ENCODE assay signal across 10 mouse cellular contexts in the genomic region with DNA sequence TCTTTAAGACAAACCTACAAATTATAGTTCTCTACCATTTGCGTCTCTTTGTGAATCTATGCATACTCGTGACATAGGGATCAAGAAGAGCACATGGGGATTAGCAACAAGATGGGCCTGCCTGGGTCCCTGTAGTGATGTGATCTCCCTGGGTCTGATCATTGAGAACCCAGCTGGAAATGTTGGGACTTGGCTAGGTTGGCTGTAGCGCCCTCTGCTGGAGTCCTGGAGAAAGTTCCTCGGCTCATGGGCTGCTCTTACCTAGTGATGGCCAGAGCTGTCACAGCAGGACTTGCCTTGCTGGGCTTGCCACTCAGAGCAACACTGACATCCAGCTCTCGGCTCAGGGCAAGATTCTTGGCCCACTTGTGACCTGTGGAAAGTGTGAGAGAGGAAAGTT. TPM values are rescaled to one million over a fixed set of nuclear protein-coding genes. Genes with fewer than 3 reads are reported as not detected.
A peak's percentile ranks its signal among the peaks of the same experiment; 100 is the strongest.
DNase-seq lines count a peak whose midpoint lies in the region; ATAC-seq and TF ChIP-seq lines count a peak whose summit lies in the region.
"Had no signal": no experiment of that assay in that cellular context is flagged by ENCODE, and none has a peak within 500 bp of the region (broad histone marks: within the 10 kb centered on the region; RNA-seq: fewer than 3 reads in every experiment).

No protein-coding gene starts in this region.

- no peak overlapping the region for H3K4me3 ChIP-seq in heart, embryonic 11.5 days (ENCODE audit: low read depth, low read length)
- H3K4me3 ChIP-seq in bone marrow macrophage, adult 2 months (ENCODE audit: insufficient read depth, low read length), result no peak overlapping the region
- H3K4me3 ChIP-seq in embryonic fibroblast, embryonic 13.5 days (ENCODE audit: insufficient read depth, low read length), result no peak overlapping the region
- H3K4me3 ChIP-seq in midbrain, postnatal 0 days (ENCODE audit: low read depth, low read length), result no peak overlapping the region
- no peak overlapping the region for H3K4me3 ChIP-seq in testis, adult 2 months (ENCODE audit: control insufficient read depth, low read depth, low read length)

- ATAC-seq in heart, embryonic 11.5 days (replicated peaks; ENCODE audit: insufficient number of reproducible peaks, low FRiP score, low TSS enrichment), result no peak
- no peak for ATAC-seq in midbrain, postnatal 0 days (ENCODE audit: low FRiP score)

- H3K9me3 ChIP-seq in heart, embryonic 11.5 days (replicated peaks; ENCODE audit: control insufficient read depth, low read length), result no peaks in the 10 kb centered on the region
- H3K9me3 ChIP-seq in midbrain, postnatal 0 days (ENCODE audit: low read length), result no peaks in the 10 kb centered on the region

- H3K4me2 ChIP-seq in heart, embryonic 11.5 days, result no peak overlapping the region
- no peak overlapping the region for H3K4me2 ChIP-seq in midbrain, postnatal 0 days (ENCODE audit: low read depth, low read length, poor library complexity, severe bottlenecking)

- H3K4me1 ChIP-seq in heart, embryonic 11.5 days (ENCODE audit: control insufficient read depth, insufficient read depth, low read length), result peaks cover 18% of the 10 kb centered on the region
- H3K4me1 ChIP-seq in bone marrow macrophage, adult 2 months (ENCODE audit: control insufficient read depth, insufficient read depth, low read length), result no peaks in the 10 kb centered on the region
- peaks cover 7% of the 10 kb centered on the region for H3K4me1 ChIP-seq in embryonic fibroblast, embryonic 13.5 days (ENCODE audit: control insufficient read depth, insufficient read depth, low read length)
- H3K4me1 ChIP-seq in midbrain, postnatal 0 days (ENCODE audit: insufficient read depth, low read length), result no peaks in the 10 kb centered on the region
- H3K4me1 ChIP-seq in testis, adult 2 months (ENCODE audit: control insufficient read depth, insufficient read depth, low read length), result no peaks in the 10 kb centered on the region

- no peak overlapping the region for H3K27ac ChIP-seq in heart, embryonic 11.5 days (ENCODE audit: low read depth, low read length)
- no peak overlapping the region for H3K27ac ChIP-seq in bone marrow macrophage, adult 2 months (ENCODE audit: insufficient read depth, low read depth, low read length)
- H3K27ac ChIP-seq in embryonic fibroblast, embryonic 13.5 days (ENCODE audit: insufficient read depth, low read length), result no peak overlapping the region
- H3K27ac ChIP-seq in midbrain, postnatal 0 days (ENCODE audit: low read depth, low read length), result no peak overlapping the region
- no peak overlapping the region for H3K27ac ChIP-seq in testis, adult 2 months (ENCODE audit: control insufficient read depth, insufficient read depth, low read depth, low read length)
- H3K27ac ChIP-seq: macrophage had no signal

- DNase-seq in heart, adult 11 months, result peak; percentile 95
- DNase-seq in heart, postnatal 4 days, result peak; percentile 83
- DNase-seq in left cerebral cortex, adult 18-20 months (ENCODE audit: low spot score in 2 of 2), result peak; percentile 73 to 80
- DNase-seq in midbrain, postnatal 0 days (ENCODE audit: low spot score), result peak; percentile 83

- peak; percentile 84 for TF ChIP-seq CTCF in bone marrow macrophage, adult 2 months (IDR thresholded peaks at IDR 0.05; ENCODE audit: low read depth, low read length)
- TF ChIP-seq CTCF in embryonic fibroblast, embryonic 13.5 days (IDR thresholded peaks at IDR 0.05; ENCODE audit: borderline replicate concordance, insufficient read depth, low read length), result peak; percentile 13; the same call in 1 of the 2 replicates
- TF ChIP-seq CTCF in midbrain, postnatal 0 days (IDR thresholded peaks at IDR 0.05), result peak; percentile 83
- TF ChIP-seq CTCF in testis, adult 2 months (IDR thresholded peaks at IDR 0.05; ENCODE audit: control insufficient read depth, insufficient read depth, insufficient replicate concordance, low read depth, low read length), result peak; percentile 83

- no peaks in the 10 kb centered on the region for H3K27me3 ChIP-seq in heart, embryonic 11.5 days (ENCODE audit: control insufficient read depth, insufficient read depth, low read length)
- H3K27me3 ChIP-seq in midbrain, postnatal 0 days (ENCODE audit: insufficient read depth, low read length), result 0 out of 2 replicates have a peak, but pooled peaks cover 3% of the 10 kb centered on the region
- no peaks in the 10 kb centered on the region for H3K27me3 ChIP-seq in testis, adult 2 months (ENCODE audit: control insufficient read depth, insufficient read depth, low read length)

- H3K9ac ChIP-seq in heart, embryonic 11.5 days (ENCODE audit: low read depth, low read length), result no peak overlapping the region
- H3K9ac ChIP-seq in midbrain, postnatal 0 days (replicated peaks; ENCODE audit: low read length, poor library complexity, severe bottlenecking), result no peak overlapping the region

- no peaks in the 10 kb centered on the region for H3K36me3 ChIP-seq in heart, embryonic 11.5 days (ENCODE audit: control insufficient read depth, insufficient read depth, low read length)
- H3K36me3 ChIP-seq in midbrain, postnatal 0 days (ENCODE audit: insufficient read depth, low read length), result no peaks in the 10 kb centered on the region
- no peaks in the 10 kb centered on the region for H3K36me3 ChIP-seq in testis, adult 2 months (ENCODE audit: control insufficient read depth, insufficient read depth, low read length)
- H3K36me3 ChIP-seq: G1E had no signal

- WGBS in heart, embryonic 11.5 days (ENCODE audit: insufficient replicate concordance), result 32% methylated on average over 5 of the region's 5 CpGs
- WGBS in midbrain, postnatal 0 days, result 42% methylated on average over 5 of the region's 5 CpGs

- no peak for TF ChIP-seq POLR2A in bone marrow macrophage, adult 2 months (IDR thresholded peaks at IDR 0.05; ENCODE audit: borderline replicate concordance, low read depth, low read length)
- no peak for TF ChIP-seq POLR2A in embryonic fibroblast, embryonic 13.5 days (IDR thresholded peaks at IDR 0.05; ENCODE audit: low read depth, low read length)
- TF ChIP-seq POLR2A in testis, adult 2 months (IDR thresholded peaks at IDR 0.05; ENCODE audit: control insufficient read depth, low read depth, low read length), result no peak

RNA-seq across cellular contexts. Expression of gene Lrrc18, which starts 30.7 kb away (rescaled TPM):
- polyA plus RNA-seq in heart, embryonic 11.5 days (2014; fragmentation: Nextera tagmentation; extraction: Ambion mirVana), result 0.39 and 0.45 TPM in 2 replicates
- not detected in 2 replicates for polyA plus RNA-seq in bone marrow macrophage, adult 2 months (2012; ENCODE audit: insufficient read depth, insufficient read length, missing spikeins)
- not detected in 2 replicates for polyA plus RNA-seq in embryonic fibroblast, embryonic 13.5 days (2011; ENCODE audit: insufficient read length, low read depth, missing spikeins)
- total RNA-seq in heart, postnatal 4 days (2021), result under 1 TPM; 0.56 to 0.67 TPM
- under 1 TPM; 0.63 to 0.73 TPM for total RNA-seq in left cerebral cortex, adult 18-20 months (2021)
- 2.0 and 2.2 TPM in 2 replicates for total RNA-seq in midbrain, postnatal 0 days (2014; rRNA removed)
- polyA plus RNA-seq in midbrain, postnatal 0 days (2015; fragmentation: Nextera tagmentation; extraction: Ambion mirVana), result 0.63 and 0.70 TPM in 2 replicates
- polyA plus RNA-seq in testis, adult 2 months (2012; rRNA removed), result 782 and 878 TPM in 2 replicates
- polyA plus RNA-seq: G1E, macrophage had no signal

Comparison
In these comparisons a context has a peak if more than half of its experiments do, and no peak if none do; other contexts are left out.
1. CTCF ChIP-seq: peak in every context shown above with its lines; median percentile 84 in bone marrow macrophage, adult 2 months; 83 in midbrain, postnatal 0 days; 83 in testis, adult 2 months; 13 in embryonic fibroblast, embryonic 13.5 days.
2. RNA of gene Lrrc18, which starts 30.7 kb away (polyA plus RNA-seq): 782 to 878 TPM in testis, adult 2 months; 0.63 to 0.70 TPM in midbrain, postnatal 0 days, 0.39 to 0.45 TPM in heart, embryonic 11.5 days, not detected in bone marrow macrophage, adult 2 months and not detected in embryonic fibroblast, embryonic 13.5 days; every median in the first group is over 100 times any median in the second.
3. Peak in every context shown above with its lines, with median percentiles within 50 percentile points of each other: DNase-seq.